Mouse (Mus musculus): ENCODE data around the gene Rimklb. TPM values are rescaled to one million over a fixed set of nuclear protein-coding genes. Genes with fewer than 3 reads are reported as not detected.

Gene Rimklb
- total and polyA plus RNA-seq, 3 experiments: 0.04 TPM; not detected in 2

DNA sequence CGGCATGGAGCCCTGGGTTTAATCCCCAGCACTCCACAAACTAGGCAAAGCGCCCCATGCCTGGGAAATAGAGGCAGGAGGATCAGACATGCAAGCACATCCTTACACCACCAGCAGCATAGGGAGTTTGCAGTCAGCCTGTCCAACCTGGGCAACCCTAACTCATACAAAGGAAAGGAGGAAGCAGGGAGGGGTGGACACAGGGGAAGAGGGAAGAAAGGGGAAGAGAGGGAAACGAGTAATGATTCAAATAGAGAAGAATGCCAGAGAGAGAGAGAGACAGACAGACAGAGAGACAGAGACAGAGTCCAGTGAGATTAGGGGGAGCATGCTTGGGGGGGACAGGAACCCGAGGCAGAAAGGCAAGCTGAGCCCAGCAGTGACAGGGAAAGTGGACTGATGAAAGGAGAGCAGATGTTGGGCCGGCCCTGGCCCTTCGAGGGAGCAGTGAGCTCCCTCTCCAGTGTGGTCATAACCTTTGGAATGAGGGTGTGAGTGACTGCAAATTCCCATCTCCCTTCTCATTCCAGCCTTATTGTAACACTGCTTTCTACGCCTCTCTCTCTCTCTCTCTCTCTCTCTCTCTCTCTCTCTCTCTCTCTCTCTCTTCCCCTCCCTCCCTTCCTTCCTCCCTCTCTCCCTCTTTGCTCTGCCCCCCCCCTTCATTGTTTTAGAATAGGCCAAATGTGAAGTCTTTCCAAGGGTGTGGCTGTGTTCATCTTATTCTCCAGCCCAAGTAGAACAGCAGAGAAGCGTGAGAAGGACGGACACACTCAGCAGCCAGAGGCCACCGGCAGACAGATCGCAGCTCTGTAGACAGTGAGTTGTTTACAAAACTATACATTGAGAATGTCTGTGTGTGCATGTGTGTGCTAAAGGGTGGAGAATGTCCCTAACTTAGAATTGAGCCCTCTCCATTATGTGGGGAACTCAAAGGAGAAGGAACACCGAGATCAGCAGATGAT, 14.6 kb upstream of the Rimklb start:
- Histone ChIP-seq H3K9ac (ENCODE audit: low read depth, low read length) (peak overlapping the region; percentile 46), H3K4me3 (peak overlapping the region; percentile 28; the same call in 1 of the 2 replicates), H3K79me2 (replicated peaks; ENCODE audit: control insufficient read depth, insufficient read depth, low read length) (no peaks in the 10 kb centered on the region), H3K4me1 (ENCODE audit: control insufficient read depth, insufficient read depth, low read length) (peaks cover under 1% of the 10 kb centered on the region; the same call in 1 of the 2 replicates), H3K27ac (peak overlapping the region; percentile 60), H3K36me3 (ENCODE audit: control insufficient read depth, insufficient read depth, low read length) (no peaks in the 10 kb centered on the region), H3K27me3 (ENCODE audit: control insufficient read depth, insufficient read depth, low read length) (no peaks in the 10 kb centered on the region)
- no peak for TF ChIP-seq CTCF (IDR thresholded peaks at IDR 0.05)
- TF ChIP-seq POLR2A (IDR thresholded peaks at IDR 0.05; ENCODE audit: insufficient read depth, low read depth, low read length): peak; percentile 72
- intact Hi-C loops (cut with DNase I): no loop called here
- WGBS: 39% methylated on average over 12 of the region's 12 CpGs
- peak; percentile 28 to 42 for DNase-seq

DNA sequence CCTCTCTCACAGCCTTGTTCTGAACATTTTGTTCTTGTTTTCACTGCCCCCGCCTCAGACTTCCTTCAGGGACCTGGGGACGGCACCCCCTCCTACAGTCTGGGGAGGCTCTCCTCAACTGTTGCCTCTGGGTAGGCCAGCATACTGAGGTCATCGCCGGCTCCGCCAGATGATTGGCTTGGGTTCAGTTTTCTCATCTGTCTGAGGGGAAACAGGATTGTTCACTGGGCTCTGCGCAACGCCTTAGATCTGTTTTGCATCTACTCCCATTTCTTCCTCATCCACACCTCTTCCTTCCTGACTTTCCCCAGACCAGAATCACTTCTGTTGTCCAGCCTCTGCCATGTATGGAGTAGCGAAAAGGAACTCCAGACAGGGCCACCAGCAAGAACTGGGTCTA, 9.9 kb upstream of the Rimklb start:
- peak overlapping the region; percentile 48 for H3K27ac ChIP-seq
- DNase-seq: peak; percentile 75 to 85
- WGBS: 32% methylated on average over 8 of the region's 8 CpGs
- TF ChIP-seq EP300 (IDR thresholded peaks at IDR 0.05; ENCODE audit: insufficient read depth, low read depth, low read length) (0 out of 2 replicates have a peak, but pooled peaks have one; percentile 49), POLR2A (IDR thresholded peaks at IDR 0.05; ENCODE audit: insufficient read depth, low read depth, low read length) (peak; percentile 56), CTCF (IDR thresholded peaks at IDR 0.05) (no peak)
- H3K27me3 ChIP-seq (ENCODE audit: control insufficient read depth, insufficient read depth, low read length): no peaks in the 10 kb centered on the region
- no peaks in the 10 kb centered on the region for H3K79me2 ChIP-seq (replicated peaks; ENCODE audit: control insufficient read depth, insufficient read depth, low read length)
- H3K9ac ChIP-seq (ENCODE audit: low read depth, low read length): no peak overlapping the region
- H3K4me3 ChIP-seq: no peak overlapping the region
- intact Hi-C loops (cut with DNase I): no loop called here
- H3K4me1 ChIP-seq (ENCODE audit: control insufficient read depth, insufficient read depth, low read length): peaks cover 2% of the 10 kb centered on the region; the same call in 1 of the 2 replicates
- H3K36me3 ChIP-seq (ENCODE audit: control insufficient read depth, insufficient read depth, low read length): no peaks in the 10 kb centered on the region

DNA sequence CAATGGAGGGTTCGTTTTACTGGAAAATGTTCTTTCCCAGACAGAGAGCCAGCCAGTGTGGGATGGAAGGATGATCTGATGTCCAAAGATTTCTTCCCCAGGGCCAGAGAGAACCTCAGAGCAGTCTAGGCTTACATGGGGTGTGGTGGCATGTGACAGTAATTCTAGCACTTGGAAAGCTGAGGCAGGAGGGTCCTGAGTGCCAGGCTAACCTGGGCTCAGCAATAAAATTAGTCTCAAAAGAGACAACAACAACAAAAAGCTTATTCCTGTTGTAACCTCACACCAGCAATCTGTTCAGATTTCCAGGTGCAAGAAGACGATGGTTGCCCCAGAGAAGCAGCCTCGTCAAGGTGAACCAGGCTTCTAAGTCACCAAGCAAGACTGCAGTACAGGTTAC, 7.0 kb upstream of the Rimklb start, which contains the start of gene Mfap5:
TSS of gene Mfap5 (plus strand) at position 301 of the 400 bp plus-strand sequence.
- DNase-seq: no peak
- Histone ChIP-seq H3K4me3 (no peak within 1 kb of the TSS), H3K27me3 (ENCODE audit: control insufficient read depth, insufficient read depth, low read length) (no peaks in the 10 kb centered on the region), H3K79me2 (replicated peaks; ENCODE audit: control insufficient read depth, insufficient read depth, low read length) (no peaks in the 10 kb centered on the region), H3K27ac (no peak within 1 kb of the TSS), H3K36me3 (ENCODE audit: control insufficient read depth, insufficient read depth, low read length) (no peaks in the 10 kb centered on the region), H3K9ac (ENCODE audit: low read depth, low read length) (no peak within 1 kb of the TSS), H3K4me1 (ENCODE audit: control insufficient read depth, insufficient read depth, low read length) (peaks cover 2% of the 10 kb centered on the region; the same call in 1 of the 2 replicates)
- whole genome bisulfite sequencing: 79% methylated on average over 3 of the region's 3 CpGs
- no peak for TF ChIP-seq CTCF (IDR thresholded peaks at IDR 0.05)
- no peak for TF ChIP-seq EP300 (IDR thresholded peaks at IDR 0.05; ENCODE audit: insufficient read depth, low read depth, low read length)
- no peak for TF ChIP-seq POLR2A (IDR thresholded peaks at IDR 0.05; ENCODE audit: insufficient read depth, low read depth, low read length)
- intact Hi-C loops (cut with DNase I): no loop called here

DNA sequence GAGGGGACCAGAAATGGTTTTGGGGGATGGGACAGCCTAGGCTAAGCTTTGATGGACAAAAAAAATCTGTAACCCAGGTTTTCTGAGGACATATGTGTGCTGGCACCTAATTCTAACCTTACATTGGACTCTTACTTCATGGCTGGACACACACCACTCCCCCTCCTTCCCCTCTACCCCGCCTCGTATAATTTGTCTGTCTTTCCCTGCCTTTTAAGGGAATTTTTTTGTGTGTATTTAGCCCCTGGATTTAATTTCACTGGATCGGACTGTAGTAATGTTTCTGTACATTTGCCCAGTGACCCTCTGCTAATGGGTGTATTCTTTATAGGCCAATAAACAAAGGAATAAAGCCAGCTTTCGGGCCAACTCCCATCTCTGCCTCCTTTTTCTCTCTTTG, 6.5 kb upstream of the Rimklb start:
- no peaks in the 10 kb centered on the region for H3K36me3 ChIP-seq (ENCODE audit: control insufficient read depth, insufficient read depth, low read length)

DNA sequence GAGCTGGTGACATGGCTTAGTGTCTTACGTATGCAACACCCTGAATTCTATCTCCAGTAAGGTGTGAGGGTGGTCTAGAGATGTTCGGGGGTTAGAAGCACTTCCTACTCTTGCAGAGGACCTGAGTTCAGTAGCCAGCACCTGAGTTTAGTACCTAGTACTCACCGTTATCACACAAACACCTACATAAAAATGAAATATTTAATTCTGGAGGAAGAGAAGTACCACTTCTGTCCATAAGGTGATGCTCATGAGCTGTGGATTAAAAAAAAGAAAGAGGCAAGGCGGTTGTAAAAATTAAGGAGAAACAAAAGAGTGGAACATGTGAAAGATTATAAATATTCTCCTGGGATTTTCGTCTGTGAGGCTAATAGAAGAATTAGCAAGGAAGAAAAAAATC, 2.1 kb downstream of the Rimklb start:
- no peaks in the 10 kb centered on the region for H3K27me3 ChIP-seq (ENCODE audit: control insufficient read depth, insufficient read depth, low read length)
- H3K4me3 ChIP-seq: no peak overlapping the region
- H3K4me1 ChIP-seq (ENCODE audit: control insufficient read depth, insufficient read depth, low read length): no peaks in the 10 kb centered on the region; the same call in 1 of the 2 replicates
- WGBS: 27% methylated on average over 5 of the region's 5 CpGs
- H3K9ac ChIP-seq (ENCODE audit: low read depth, low read length): no peak overlapping the region
- no peak for DNase-seq
- TF ChIP-seq POLR2A (IDR thresholded peaks at IDR 0.05; ENCODE audit: insufficient read depth, low read depth, low read length) (no peak), CTCF (IDR thresholded peaks at IDR 0.05) (peak; percentile 95), EP300 (IDR thresholded peaks at IDR 0.05; ENCODE audit: insufficient read depth, low read depth, low read length) (no peak)
- H3K27ac ChIP-seq: no peak overlapping the region
- intact Hi-C loops (cut with DNase I): loop anchor here (1.0 to 2.0 kb wide), 2 partner anchors 24 to 64 kb away; no protein-coding TSS in a partner anchor
- H3K36me3 ChIP-seq (ENCODE audit: control insufficient read depth, insufficient read depth, low read length): no peaks in the 10 kb centered on the region
- H3K79me2 ChIP-seq (replicated peaks; ENCODE audit: control insufficient read depth, insufficient read depth, low read length): no peaks in the 10 kb centered on the region

More for the DNA sequence above, 6.5 kb upstream of the Rimklb start:
- no peak overlapping the region for H3K27ac ChIP-seq
- DNase-seq: no peak
- H3K4me3 ChIP-seq: no peak overlapping the region
- no peak overlapping the region for H3K9ac ChIP-seq (ENCODE audit: low read depth, low read length)
- H3K27me3 ChIP-seq (ENCODE audit: control insufficient read depth, insufficient read depth, low read length): no peaks in the 10 kb centered on the region
- intact Hi-C loops (cut with DNase I): no loop called here
- 63% methylated on average over 4 of the region's 4 CpGs for WGBS
- H3K4me1 ChIP-seq (ENCODE audit: control insufficient read depth, insufficient read depth, low read length): peaks cover 2% of the 10 kb centered on the region; the same call in 1 of the 2 replicates
- no peaks in the 10 kb centered on the region for H3K79me2 ChIP-seq (replicated peaks; ENCODE audit: control insufficient read depth, insufficient read depth, low read length)
- TF ChIP-seq CTCF (IDR thresholded peaks at IDR 0.05) (no peak), POLR2A (IDR thresholded peaks at IDR 0.05; ENCODE audit: insufficient read depth, low read depth, low read length) (no peak), EP300 (IDR thresholded peaks at IDR 0.05; ENCODE audit: insufficient read depth, low read depth, low read length) (no peak)
